Mouse (Mus musculus) liver, adult 2 months (tissue): Measurements from ENCODE around the gene 4933428G20Rik. TPM values are rescaled to one million over a fixed set of nuclear protein-coding genes. Genes with fewer than 3 reads are reported as not detected.

ENCODE experiments used
- DNase-seq: peaks from one replicate; pipeline ENCODE4 v3.0.0-alpha.2; 2011; ENCODE audit warnings: low read depth, low spot score; ENCODE audit errors: extremely low read depth
- H3K27ac ChIP-seq: fragments of 200-500 bp; replicated peaks from 2 replicates; pipeline ENCODE4 v1.5.1; 2012; ENCODE audit warnings: low read depth, mild to moderate bottlenecking, control low read depth, inconsistent platforms, low read length; ENCODE audit not compliant: insufficient read depth
- H3K27me3 ChIP-seq: fragments of 200-500 bp; 2 replicates; pipeline ENCODE4 v1.6.1; 2012; ENCODE audit warnings: mild to moderate bottlenecking, moderate library complexity, low read length, inconsistent platforms; ENCODE audit not compliant: control insufficient read depth, insufficient read depth
- H3K36me3 ChIP-seq: fragments of 200-500 bp; 2 replicates; pipeline ENCODE4 v1.6.1; 2012; ENCODE audit warnings: low read length, inconsistent platforms; ENCODE audit not compliant: control insufficient read depth, insufficient read depth
- H3K4me1 ChIP-seq: fragments of 200-500 bp; 2 replicates; pipeline ENCODE4 v1.6.1; 2011; ENCODE audit warnings: low read length; ENCODE audit not compliant: control insufficient read depth, insufficient read depth
- H3K4me3 ChIP-seq: fragments of 200-500 bp; 2 replicates; pipeline ENCODE4 v1.5.1; 2011; ENCODE audit warnings: low read depth, mild to moderate bottlenecking, control low read depth, low read length, moderate library complexity; ENCODE audit not compliant: insufficient read depth
- H3K79me2 ChIP-seq: fragments of 200-500 bp; 2 replicates; pipeline ENCODE4 v1.6.1; 2012; ENCODE audit warnings: inconsistent platforms, mild to moderate bottlenecking, low read length, moderate library complexity; ENCODE audit not compliant: control insufficient read depth, insufficient read depth
- H3K9ac ChIP-seq: fragments of 200-500 bp; 2 replicates; pipeline ENCODE4 v1.6.1; 2012; ENCODE audit warnings: low read depth, mild to moderate bottlenecking, control low read depth, inconsistent platforms, low read length
- CTCF ChIP-seq: fragments of 200-500 bp; IDR thresholded peaks from 2 replicates; pipeline ENCODE4 v1.5.1; 2011; ENCODE audit warnings: low read depth, low read length, control low read depth
- POLR2A ChIP-seq: fragments of 200-500 bp; IDR thresholded peaks from 2 replicates; pipeline ENCODE4 v1.6.1; 2011; ENCODE audit warnings: low read length, control low read depth; ENCODE audit not compliant: insufficient read depth; ENCODE audit errors: extremely low read depth
- WGBS: fragments of 180-500 bp; shearing (Covaris S2); methylation state at CpG from one replicate; pipeline ENCODE4 v1.1.7; 2018; 5-methylcytosine and 5-hydroxymethylcytosine counted together
- polyA plus RNA-seq: library from polyadenylated mRNA; depleted of rRNA; stranded (reverse); fragments of >200 nt; gene quantifications from 2 replicates; pipeline ENCODE4 v1.2.3, GENCODE M21; 2012
- total RNA-seq: library from RNA; depleted of rRNA; stranded (reverse); fragments of >200 nt; gene quantifications from 2 replicates; pipeline ENCODE4 v1.2.3, GENCODE M21; 2014

4933428G20Rik gene
- total and polyA plus RNA-seq, 2 experiments, result not detected

- DNase-seq, result peak; percentile 22
- no peaks in the 10 kb centered on the region for H3K27me3 ChIP-seq
- no peaks in the 10 kb centered on the region for H3K36me3 ChIP-seq
- TF ChIP-seq POLR2A (no peak), CTCF (peak; percentile 89)
- H3K4me1 ChIP-seq, result no peaks in the 10 kb centered on the region
- no peak overlapping the region for H3K9ac ChIP-seq
- no peak overlapping the region for H3K27ac ChIP-seq
- no peaks in the 10 kb centered on the region for H3K79me2 ChIP-seq
- WGBS, result 34% methylated on average over 10 of the region's 10 CpGs
- no peak overlapping the region for H3K4me3 ChIP-seq
Observed at GRCm38 (mm10) chr11:97510966-97511660, 11.0 kb upstream of the 4933428G20Rik start.

- no peaks in the 10 kb centered on the region for H3K36me3 ChIP-seq
- no peaks in the 10 kb centered on the region for H3K4me1 ChIP-seq
- no peak overlapping the region for H3K9ac ChIP-seq
- no peaks in the 10 kb centered on the region for H3K79me2 ChIP-seq
- TF ChIP-seq POLR2A (no peak), CTCF (no peak)
- H3K27ac ChIP-seq, result no peak overlapping the region
- H3K27me3 ChIP-seq, result no peaks in the 10 kb centered on the region
- H3K4me3 ChIP-seq, result no peak overlapping the region
- 82% methylated on average over 24 of the region's 24 CpGs for WGBS
- DNase-seq, result no peak
Observed at GRCm38 (mm10) chr11:97509715-97510485, 9.8 kb upstream of the 4933428G20Rik start.

- TF ChIP-seq POLR2A, result no peak
- no peak for TF ChIP-seq CTCF
- WGBS, result 65% methylated on average over 5 of the region's 5 CpGs
Observed at GRCm38 (mm10) chr11:97509058-97509457, 8.9 kb upstream of the 4933428G20Rik start.

GRCm38 (mm10) chr11:97508198-97508597 lies 8.1 kb upstream of the 4933428G20Rik start:
- no peaks in the 10 kb centered on the region for H3K79me2 ChIP-seq
- TF ChIP-seq CTCF, result no peak
- no peaks in the 10 kb centered on the region for H3K4me1 ChIP-seq
- H3K27ac ChIP-seq, result no peak overlapping the region
- DNase-seq, result no peak
- H3K36me3 ChIP-seq, result no peaks in the 10 kb centered on the region
- H3K4me3 ChIP-seq, result no peak overlapping the region
- H3K27me3 ChIP-seq, result no peaks in the 10 kb centered on the region
- WGBS, result 73% methylated on average over 3 of the region's 3 CpGs
- no peak overlapping the region for H3K9ac ChIP-seq

More at GRCm38 (mm10) chr11:97509058-97509457, 8.9 kb upstream of the 4933428G20Rik start:
- H3K27ac ChIP-seq, result no peak overlapping the region
- H3K36me3 ChIP-seq, result no peaks in the 10 kb centered on the region
- no peak for DNase-seq
- H3K9ac ChIP-seq, result no peak overlapping the region
- no peaks in the 10 kb centered on the region for H3K4me1 ChIP-seq
- no peaks in the 10 kb centered on the region for H3K27me3 ChIP-seq
- H3K4me3 ChIP-seq, result no peak overlapping the region
- no peaks in the 10 kb centered on the region for H3K79me2 ChIP-seq

- 60% methylated on average over 8 of the region's 8 CpGs for WGBS
- DNase-seq, result no peak
- TF ChIP-seq POLR2A, result no peak
- TF ChIP-seq CTCF, result no peak
- Histone ChIP-seq H3K9ac (no peak overlapping the region), H3K79me2 (no peaks in the 10 kb centered on the region), H3K27ac (no peak overlapping the region), H3K27me3 (no peaks in the 10 kb centered on the region), H3K4me1 (no peaks in the 10 kb centered on the region), H3K36me3 (no peaks in the 10 kb centered on the region), H3K4me3 (no peak overlapping the region)
Observed at GRCm38 (mm10) chr11:97506331-97506730, 6.2 kb upstream of the 4933428G20Rik start.

GRCm38 (mm10) chr11:97505784-97506183 lies 5.6 kb upstream of the 4933428G20Rik start:
- no peaks in the 10 kb centered on the region for H3K27me3 ChIP-seq
- DNase-seq, result no peak
- no peak overlapping the region for H3K9ac ChIP-seq
- H3K4me1 ChIP-seq, result no peaks in the 10 kb centered on the region
- WGBS, result 58% methylated on average over 4 of the region's 4 CpGs
- H3K79me2 ChIP-seq, result no peaks in the 10 kb centered on the region
- no peaks in the 10 kb centered on the region; the same call in 1 of the 2 replicates for H3K36me3 ChIP-seq
- H3K4me3 ChIP-seq, result no peak overlapping the region
- no peak for TF ChIP-seq CTCF
- TF ChIP-seq POLR2A, result no peak
- H3K27ac ChIP-seq, result no peak overlapping the region
